Mouse (Mus musculus) ES-Bruce4 (cell line): ENCODE results near the gene Slamf6.

Source experiments
- CTCF ChIP-seq: IDR thresholded peaks from one replicate; pipeline ENCODE4 v1.8.1; 2011; ENCODE audit warnings: low read depth, low read length
- EP300 ChIP-seq: IDR thresholded peaks from 2 replicates; pipeline ENCODE4 v1.6.1; 2011; ENCODE audit warnings: low read depth, low read length; ENCODE audit not compliant: insufficient read depth
- POLR2A ChIP-seq: IDR thresholded peaks from one replicate; pipeline ENCODE4 v1.8.1; 2011; ENCODE audit warnings: low read length; ENCODE audit not compliant: insufficient read depth

GRCm38 (mm10) chr1:171919901-171920510 lies 2.7 kb downstream of the Slamf6 start:
- no peak for TF ChIP-seq POLR2A
- no peak for TF ChIP-seq CTCF
- TF ChIP-seq EP300 = no peak
